Comparison of ENCODE assay signal across 9 mouse cellular contexts in the genomic region with DNA sequence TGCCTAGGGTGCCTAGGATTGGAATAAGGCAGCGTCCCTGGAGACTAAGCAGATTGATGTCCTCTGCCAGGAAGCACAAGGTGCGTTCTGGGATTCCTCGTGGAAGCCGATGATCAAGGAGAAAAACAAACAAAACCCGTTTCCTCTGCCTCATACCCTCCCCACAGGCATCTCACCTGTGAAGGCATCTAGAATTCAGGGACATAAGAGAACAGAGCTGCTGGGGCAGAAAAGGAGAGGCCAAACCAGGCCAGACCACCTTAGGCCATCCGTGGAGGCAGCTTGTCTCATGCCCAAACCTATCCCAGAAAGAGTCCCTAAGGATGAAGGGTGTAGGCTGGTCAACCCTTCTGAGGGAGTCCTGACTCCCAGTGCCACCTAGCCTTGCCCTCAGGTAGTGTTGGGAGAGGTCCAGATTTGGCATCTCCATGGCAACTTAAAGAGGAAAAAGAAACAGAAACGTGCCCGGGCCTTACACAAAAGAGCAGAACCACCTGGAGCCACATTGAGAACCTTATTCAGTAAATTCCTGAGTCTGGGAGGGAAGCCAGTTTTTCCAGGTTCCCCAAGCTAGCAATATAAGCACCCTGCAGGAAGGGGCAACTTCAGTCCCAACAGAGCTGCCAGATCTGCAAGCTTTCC. TPM values are rescaled to one million over a fixed set of nuclear protein-coding genes. Genes with fewer than 3 reads are reported as not detected.
DNase-seq lines count a peak whose midpoint lies in the region; ATAC-seq and TF ChIP-seq lines count a peak whose summit lies in the region.
"Had no signal": no experiment of that assay in that cellular context is flagged by ENCODE, and none has a peak within 500 bp of the region (broad histone marks: within the 10 kb centered on the region; RNA-seq: fewer than 3 reads in every experiment).

A gene (minus strand): TSS at position 55 of the 642 bp plus-strand sequence.

- 5% methylated on average over 8 of the region's 8 CpGs for WGBS in heart, embryonic 10.5 days
- 3% methylated on average over 8 of the region's 8 CpGs for WGBS in kidney, embryonic 16.5 days
- WGBS in lung, adult 2 months = 6% methylated on average over 8 of the region's 8 CpGs

- H3K9me3 ChIP-seq in heart, embryonic 10.5 days = no peaks in the 10 kb centered on the region
- no peaks in the 10 kb centered on the region for H3K9me3 ChIP-seq in kidney, embryonic 16.5 days (ENCODE audit: low read length)
- H3K9me3 ChIP-seq: G1E had no signal

- H3K27me3 ChIP-seq in heart, embryonic 10.5 days (ENCODE audit: insufficient read depth, poor library complexity, severe bottlenecking) = no peaks in the 10 kb centered on the region
- no peaks in the 10 kb centered on the region for H3K27me3 ChIP-seq in kidney, embryonic 16.5 days (ENCODE audit: insufficient read depth, low read length)

- H3K9ac ChIP-seq in kidney, embryonic 16.5 days (replicated peaks; ENCODE audit: low read length) = peak within 1 kb of the TSS; percentile 90

- TF ChIP-seq POLR2A in brain, embryonic 14.5 days (IDR thresholded peaks at IDR 0.05; ENCODE audit: borderline replicate concordance, extremely low read depth, insufficient read depth, insufficient read length, poor library complexity, severe bottlenecking) = no peak
- TF ChIP-seq POLR2A in lung, adult 2 months (IDR thresholded peaks at IDR 0.05; ENCODE audit: borderline replicate concordance, extremely low read depth, low read depth, low read length) = no peak

- peak within 1 kb of the TSS; percentile 96 for H3K27ac ChIP-seq in heart, embryonic 10.5 days
- H3K27ac ChIP-seq in kidney, embryonic 16.5 days (ENCODE audit: low read length) = peak within 1 kb of the TSS; percentile 87

- peak; percentile 49; the same call in 1 of the 2 replicates for ATAC-seq in kidney, embryonic 16.5 days (ENCODE audit: low FRiP score, low TSS enrichment)

- TF ChIP-seq CTCF in brain, embryonic 14.5 days (IDR thresholded peaks at IDR 0.05; ENCODE audit: borderline replicate concordance, extremely low read depth, insufficient read depth, insufficient read length) = no peak
- TF ChIP-seq CTCF in lung, adult 2 months (IDR thresholded peaks at IDR 0.05; ENCODE audit: insufficient read depth, low read length) = no peak

- H3K36me3 ChIP-seq in heart, embryonic 10.5 days = peaks cover 61% of the 10 kb centered on the region
- peaks cover 30% of the 10 kb centered on the region for H3K36me3 ChIP-seq in kidney, embryonic 16.5 days (ENCODE audit: insufficient read depth, low read length)

- DNase-seq in gastrocnemius, postnatal 14 days = no peak
- DNase-seq in gastrocnemius, postnatal 25 days = no peak
- peak; percentile 57 for DNase-seq in brain, embryonic 14.5 days (ENCODE audit: low read depth)
- DNase-seq in heart, embryonic 10.5 days (ENCODE audit: low spot score) = no peak
- DNase-seq in lung, adult 2 months = peak; percentile 31
- no peak for DNase-seq in thymus, postnatal 0 days (ENCODE audit: low spot score)
- no peak for DNase-seq in right cerebral cortex, adult 2 months (ENCODE audit: low spot score in 2 of 2)

- H3K4me1 ChIP-seq in heart, embryonic 10.5 days = peaks cover 34% of the 10 kb centered on the region
- H3K4me1 ChIP-seq in kidney, embryonic 16.5 days (ENCODE audit: insufficient read depth, low read length) = peaks cover 32% of the 10 kb centered on the region
- peaks cover 5% of the 10 kb centered on the region; the same call in 1 of the 2 replicates for H3K4me1 ChIP-seq in lung, adult 2 months (ENCODE audit: control insufficient read depth, insufficient read depth, low read length)

- H3K4me3 ChIP-seq in heart, embryonic 10.5 days = peak within 1 kb of the TSS; percentile 89
- H3K4me3 ChIP-seq in kidney, embryonic 16.5 days (ENCODE audit: low read length) = peak within 1 kb of the TSS; percentile 81
- H3K4me3 ChIP-seq in lung, adult 2 months (replicated peaks; ENCODE audit: extremely low read depth, low read depth, low read length) = peak within 1 kb of the TSS; percentile 72

- intact Hi-C loops in gastrocnemius, postnatal 14 days (cut with DNase I; ENCODE audit: low total_unique reads) = loop anchor here (5.0 kb wide), 1 partner anchor 158 kb away; no protein-coding TSS in a partner anchor

- peak within 1 kb of the TSS; percentile 64 for H3K4me2 ChIP-seq in kidney, embryonic 16.5 days (replicated peaks; ENCODE audit: low read depth, low read length)

RNA-seq across cellular contexts. Expression of the gene that starts here (rescaled TPM):
- 10 to 100 TPM; 12.9 to 17.3 TPM for total RNA-seq in gastrocnemius, postnatal 14 days (2021)
- 1 to 10 TPM; 5.8 to 8.4 TPM for total RNA-seq in gastrocnemius, postnatal 25 days (2021)
- polyA plus RNA-seq in brain, embryonic 14.5 days (2012; rRNA removed) = 292 and 301 TPM in 2 replicates
- polyA plus RNA-seq in heart, embryonic 10.5 days (2016; fragmentation: Nextera tagmentation; extraction: Ambion mirVana) = 63.8 and 77.5 TPM in 2 replicates
- polyA plus RNA-seq in kidney, embryonic 16.5 days (2015; fragmentation: Nextera tagmentation; extraction: Ambion mirVana) = 88.6 and 94.4 TPM in 2 replicates
- polyA plus RNA-seq in lung, adult 2 months (2012; rRNA removed) = 22.4 and 23.5 TPM in 2 replicates
- 3.6 and 4.2 TPM in 2 replicates for polyA plus RNA-seq in thymus, postnatal 0 days (2015; fragmentation: Nextera tagmentation; extraction: Ambion mirVana)

Comparison
In these comparisons a context has a peak if more than half of its experiments do, and no peak if none do; other contexts are left out.
1. DNase-seq: peak in brain, embryonic 14.5 days (single experiment) and lung, adult 2 months (single experiment); none in gastrocnemius, postnatal 14 days (single experiment), gastrocnemius, postnatal 25 days (single experiment), heart, embryonic 10.5 days (single experiment), thymus, postnatal 0 days (single experiment) and right cerebral cortex, adult 2 months (0 of 2).
2. Peak in every context shown above with its lines, with median percentiles within 50 percentile points of each other: H3K4me3 ChIP-seq.